Mouse (Mus musculus) midbrain, embryonic 11.5 days (tissue): ENCODE data around the gene As3mt. TPM values are rescaled to one million over a fixed set of nuclear protein-coding genes. Genes with fewer than 3 reads are reported as not detected.
"Not testable (repeated sequence)": the region's sequence is repeated elsewhere in the genome, so short reads cannot be mapped to it uniquely, and the experiment has no call there.

Source experiments
- ATAC-seq: fragments of 200-750 bp; cut with Nextera tagmentation; 2 replicates; pipeline ENCODE4 v1.8.0; 2017; ENCODE audit warnings: moderate TSS enrichment, moderate library complexity; ENCODE audit not compliant: low FRiP score
- DNase-seq: peaks from one replicate; pipeline ENCODE4 v3.0.0; 2015; ENCODE audit warnings: low spot score; ENCODE audit errors: missing footprints
- H3K27ac ChIP-seq: fragments of 300-500 bp; sonication (generic); 2 replicates; pipeline ENCODE4 v1.5.1; 2014; ENCODE audit warnings: low read depth, low read length
- H3K27me3 ChIP-seq: fragments of 300-500 bp; sonication (generic); 2 replicates; pipeline ENCODE4 v1.6.1; 2014; ENCODE audit warnings: mild to moderate bottlenecking, low read length, moderate library complexity, mixed read lengths; ENCODE audit not compliant: control insufficient read depth, insufficient read depth
- H3K36me3 ChIP-seq: fragments of 300-500 bp; sonication (generic); 2 replicates; pipeline ENCODE4 v1.6.1; 2014; ENCODE audit warnings: mild to moderate bottlenecking, low read length, moderate library complexity, mixed read lengths; ENCODE audit not compliant: control insufficient read depth, insufficient read depth
- H3K4me1 ChIP-seq: fragments of 300-500 bp; sonication (generic); 2 replicates; pipeline ENCODE4 v1.6.1; 2014; ENCODE audit warnings: low read length; ENCODE audit not compliant: control insufficient read depth, insufficient read depth
- H3K4me2 ChIP-seq: fragments of 300-500 bp; sonication (generic); 2 replicates; pipeline ENCODE4 v1.6.1; 2014; ENCODE audit warnings: mild to moderate bottlenecking, moderate library complexity
- H3K4me3 ChIP-seq: fragments of 300-500 bp; sonication (generic); 2 replicates; pipeline ENCODE4 v1.5.1; 2014; ENCODE audit warnings: low read depth, low read length
- H3K9ac ChIP-seq: fragments of 300-500 bp; sonication (generic); 2 replicates; pipeline ENCODE4 v1.6.1; 2014; ENCODE audit warnings: low read length
- H3K9me3 ChIP-seq: fragments of 300-500 bp; sonication (generic); 2 replicates; pipeline ENCODE4 v1.6.1; 2016; ENCODE audit warnings: low read length; ENCODE audit not compliant: control insufficient read depth
- WGBS: fragments of 180-500 bp; shearing (Covaris S2); extraction: QIAGEN DNeasy Blood & Tissue Kit; methylation state at CpG from one replicate; pipeline ENCODE4 v1.1.7; 2014; 5-methylcytosine and 5-hydroxymethylcytosine counted together
- polyA plus RNA-seq: library from polyadenylated mRNA; unstranded; fragments of >200 nt; fragmentation: Nextera tagmentation; extraction: Ambion mirVana; gene quantifications from 2 replicates; pipeline ENCODE4 v1.2.1, GENCODE M21; 2014

As3mt gene
- polyA plus RNA-seq, 1 experiment from 2014 or later = 37.6 TPM

DNA sequence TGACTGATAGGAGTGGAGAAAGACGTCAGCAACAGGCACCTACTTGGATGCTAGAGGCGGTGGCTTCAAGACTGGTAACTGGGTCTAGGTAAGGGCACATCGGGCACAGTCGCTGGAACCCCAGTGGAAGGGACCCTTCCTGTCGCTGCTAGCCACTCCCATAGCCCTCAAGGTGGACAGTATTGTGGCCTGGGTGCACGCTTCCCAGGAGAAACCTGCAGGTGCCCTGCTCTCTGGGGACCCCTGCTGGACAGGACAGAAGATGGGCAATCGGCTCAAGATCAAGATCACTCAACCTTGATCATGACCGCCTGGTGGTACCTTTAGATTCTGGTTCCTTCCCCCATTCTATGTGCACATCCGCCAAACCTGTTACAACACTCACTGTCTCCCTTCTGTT lies 47.8 kb downstream of the As3mt start:
- Histone ChIP-seq H3K36me3 (no peaks in the 10 kb centered on the region), H3K4me3 (no peak overlapping the region), H3K27ac (no peak overlapping the region), H3K27me3 (no peaks in the 10 kb centered on the region), H3K4me1 (no peaks in the 10 kb centered on the region), H3K9ac (no peak overlapping the region), H3K9me3 (no peaks in the 10 kb centered on the region), H3K4me2 (no peak overlapping the region)
- 53% methylated on average over 9 of the region's 9 CpGs for WGBS
- ATAC-seq (no peak), DNase-seq (no peak)

DNA sequence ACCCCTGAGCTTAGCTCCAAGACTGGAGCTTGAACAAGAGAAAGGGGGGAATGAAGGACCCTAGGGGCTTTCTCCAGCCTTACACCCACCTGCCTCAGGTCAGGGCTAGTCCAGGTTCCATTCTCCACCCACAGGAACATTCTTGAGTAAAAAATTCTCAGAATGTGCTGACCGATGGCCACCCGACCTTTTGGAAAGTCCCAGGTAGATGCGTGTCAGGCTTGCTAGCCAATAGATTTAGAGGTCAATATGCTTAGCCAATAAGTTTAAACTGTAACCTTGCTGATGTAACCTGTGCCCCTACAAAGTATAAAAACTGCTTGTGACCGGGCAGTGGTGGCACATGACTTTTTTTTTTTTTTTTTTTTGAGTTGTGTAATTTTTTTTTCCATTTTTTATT lies 49.0 kb downstream of the As3mt start:
- Histone ChIP-seq H3K9me3 (no peaks in the 10 kb centered on the region), H3K4me2 (no peak overlapping the region), H3K4me1 (no peaks in the 10 kb centered on the region), H3K27me3 (no peaks in the 10 kb centered on the region), H3K4me3 (no peak overlapping the region), H3K27ac (no peak overlapping the region), H3K36me3 (no peaks in the 10 kb centered on the region), H3K9ac (no peak overlapping the region)
- 92% methylated on average over 4 of the region's 4 CpGs for WGBS
- DNase-seq (no peak), ATAC-seq (no peak)

DNA sequence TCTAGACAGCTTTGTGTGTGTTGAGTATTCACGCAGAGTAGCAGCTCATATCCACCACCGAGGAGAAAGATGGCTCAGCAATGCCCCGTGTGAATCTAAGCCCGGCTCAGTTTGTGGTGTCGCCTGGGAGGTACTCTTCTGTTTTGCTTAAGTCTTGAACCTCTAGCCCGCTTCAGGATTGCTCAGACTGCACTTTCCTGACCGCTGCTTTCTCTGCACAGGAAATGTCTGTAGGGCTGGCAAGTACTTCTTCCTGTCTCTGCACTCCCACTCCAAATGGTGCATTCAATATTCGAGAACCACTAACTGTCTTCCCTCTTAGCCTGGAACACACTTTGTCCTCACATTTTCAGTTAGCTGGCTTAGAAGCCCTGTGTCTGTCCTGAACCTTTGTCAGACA lies 51.8 kb downstream of the As3mt start:
- WGBS = 70% methylated on average over 8 of the region's 8 CpGs
- no peak overlapping the region for H3K9ac ChIP-seq
- H3K27ac ChIP-seq = no peak overlapping the region
- no peaks in the 10 kb centered on the region for H3K36me3 ChIP-seq
- no peak overlapping the region for H3K4me3 ChIP-seq
- H3K4me1 ChIP-seq = peaks cover 12% of the 10 kb centered on the region
- no peak for DNase-seq
- H3K9me3 ChIP-seq = no peaks in the 10 kb centered on the region
- no peak overlapping the region for H3K4me2 ChIP-seq
- ATAC-seq = no peak
- H3K27me3 ChIP-seq = peaks cover 6% of the 10 kb centered on the region

DNA sequence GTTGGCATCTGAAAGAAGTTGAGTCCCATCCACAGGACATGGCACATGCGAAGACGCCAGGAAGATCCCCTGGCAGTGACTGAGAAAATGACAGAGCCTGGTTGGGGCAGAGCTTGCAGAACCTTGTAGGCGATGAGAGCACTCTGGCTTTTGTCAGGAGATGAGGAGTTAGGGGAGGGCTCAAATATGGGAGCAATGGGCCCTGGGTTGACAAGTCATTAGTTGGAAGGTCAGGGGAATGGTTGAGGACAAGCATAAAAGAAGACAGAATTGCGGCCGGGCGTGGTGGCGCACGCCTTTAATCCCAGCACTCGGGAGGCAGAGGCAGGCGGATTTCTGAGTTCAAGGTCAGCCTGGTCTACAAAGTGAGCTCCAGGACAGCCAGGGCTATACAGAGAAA lies 52.7 kb downstream of the As3mt start:
- not testable (repeated sequence) for H3K27me3 ChIP-seq, H3K4me3 ChIP-seq, ATAC-seq, H3K36me3 ChIP-seq, H3K9me3 ChIP-seq, H3K4me2 ChIP-seq, H3K27ac ChIP-seq, H3K9ac ChIP-seq
- peaks cover 20% of the 10 kb centered on the region for H3K4me1 ChIP-seq
- peak; percentile 39 for DNase-seq
- 90% methylated on average over 10 of the region's 10 CpGs for WGBS

DNA sequence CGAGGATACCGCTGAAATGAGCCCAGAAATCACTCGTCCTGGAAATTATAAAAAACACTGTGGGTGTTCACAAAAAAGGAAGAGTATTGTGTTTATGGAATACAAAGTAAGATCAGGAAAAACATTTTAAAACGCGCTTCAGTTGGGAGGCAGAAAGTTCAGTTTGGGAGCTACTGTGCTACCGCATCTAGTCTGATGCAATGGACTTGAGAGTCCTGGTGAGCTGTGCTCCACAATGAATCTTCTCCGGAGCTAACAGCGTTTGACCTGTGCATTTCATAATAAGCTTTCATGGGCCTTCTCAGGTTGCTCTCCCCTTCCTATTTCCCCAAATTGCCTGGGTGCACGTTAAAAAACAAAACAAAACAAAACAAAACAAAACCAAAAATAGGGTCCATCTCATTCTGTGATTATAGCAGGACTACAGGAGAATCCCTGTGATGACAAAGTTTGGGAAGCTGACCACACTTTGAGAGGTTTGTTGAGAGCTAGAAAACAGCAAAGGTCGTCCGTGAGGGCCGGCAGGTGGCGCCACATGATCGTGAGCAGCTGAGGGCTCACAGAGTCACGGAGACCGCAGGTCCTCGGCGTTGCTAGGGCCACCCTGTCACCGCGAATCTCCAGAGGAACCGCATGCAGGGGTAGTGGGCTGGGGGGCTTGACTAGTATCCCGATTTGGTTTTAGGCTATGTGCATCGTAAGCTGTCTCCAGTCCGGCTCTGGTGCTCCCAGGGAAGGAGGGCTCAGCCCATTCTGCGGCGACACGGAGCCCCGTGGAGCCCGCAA lies 53.3 kb downstream of the As3mt start:
- 17% methylated on average over 29 of the region's 29 CpGs for WGBS
- no peak overlapping the region for H3K27ac ChIP-seq
- H3K36me3 ChIP-seq = no peaks in the 10 kb centered on the region
- H3K9ac ChIP-seq = no peak overlapping the region
- peak; percentile 98 for DNase-seq
- H3K4me2 ChIP-seq = peak overlapping the region; percentile 70
- ATAC-seq = peak; percentile 63
- peak overlapping the region; percentile 77 for H3K4me3 ChIP-seq
- peaks cover 6% of the 10 kb centered on the region for H3K27me3 ChIP-seq
- peaks cover 20% of the 10 kb centered on the region for H3K4me1 ChIP-seq
- no peaks in the 10 kb centered on the region for H3K9me3 ChIP-seq

DNA sequence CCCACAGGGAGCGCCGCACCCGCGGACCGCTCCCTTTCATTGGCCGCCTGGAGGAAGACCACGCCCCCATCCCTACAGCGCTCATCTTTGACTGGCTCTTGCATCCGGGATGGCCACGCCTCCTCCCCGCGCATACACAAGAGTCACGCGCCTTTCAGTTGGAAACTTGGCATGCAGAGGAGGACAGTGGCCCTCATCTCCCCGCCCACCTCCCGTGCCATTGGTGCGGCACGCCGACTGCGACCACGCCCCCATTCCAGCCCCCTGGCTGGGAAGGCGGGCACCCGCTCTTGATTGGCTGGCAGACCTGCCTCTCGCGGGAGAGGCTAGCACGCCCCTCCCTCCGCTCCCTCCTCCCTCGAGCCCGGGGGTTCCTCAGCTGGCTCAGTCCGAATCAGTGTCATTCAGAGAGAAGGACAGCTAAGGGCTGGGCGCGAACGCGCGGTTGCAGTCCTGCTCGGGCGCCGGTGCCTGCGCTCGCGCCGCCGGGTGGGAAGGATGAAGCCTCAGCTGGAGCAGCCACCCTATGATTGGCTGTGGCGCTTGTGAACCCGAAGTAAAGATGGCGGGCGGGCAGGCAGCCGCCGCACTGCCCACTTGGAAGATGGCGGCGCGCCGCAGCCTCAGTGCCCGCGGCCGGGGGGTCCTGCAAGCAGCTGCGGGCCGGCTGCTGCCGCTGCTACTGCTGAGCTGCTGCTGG lies 54.1 kb downstream of the As3mt start, which contains the start of gene Cnnm2:
Gene Cnnm2 (plus strand): TSS at position 350 of the 700 bp plus-strand sequence.
- ATAC-seq = peak; percentile 98
- under 1% methylated on average over 59 of the region's 59 CpGs for WGBS

DNA sequence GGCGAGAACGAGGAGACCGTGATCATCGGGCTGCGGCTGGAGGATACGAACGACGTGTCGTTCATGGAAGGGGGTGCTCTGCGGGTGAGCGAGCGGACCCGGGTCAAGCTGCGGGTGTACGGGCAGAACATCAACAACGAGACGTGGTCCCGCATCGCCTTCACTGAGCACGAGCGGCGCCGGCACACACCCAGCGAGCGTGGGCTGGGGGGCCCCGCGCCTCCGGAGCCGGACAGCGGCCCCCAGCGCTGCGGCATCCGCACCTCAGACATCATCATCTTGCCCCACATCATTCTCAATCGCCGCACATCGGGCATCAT lies 54.7 kb downstream of the As3mt start:
- ATAC-seq = no peak
- H3K4me2 ChIP-seq = peak overlapping the region; percentile 70
- peaks cover 6% of the 10 kb centered on the region for H3K27me3 ChIP-seq
- H3K4me3 ChIP-seq = peak overlapping the region; percentile 77
- H3K9ac ChIP-seq = peak overlapping the region; percentile 77
- DNase-seq = peak; percentile 95
- H3K36me3 ChIP-seq = no peaks in the 10 kb centered on the region
- peaks cover 20% of the 10 kb centered on the region for H3K4me1 ChIP-seq
- under 1% methylated on average over 36 of the region's 36 CpGs for WGBS
- H3K27ac ChIP-seq = peak overlapping the region; percentile 61; the same call in 1 of the 2 replicates
- H3K9me3 ChIP-seq = no peaks in the 10 kb centered on the region

More for the DNA sequence above, 54.1 kb downstream of the As3mt start, which contains the start of gene Cnnm2:
- H3K36me3 ChIP-seq = no peaks in the 10 kb centered on the region
- no peaks in the 10 kb centered on the region for H3K9me3 ChIP-seq
- H3K9ac ChIP-seq = peak within 1 kb of the TSS; percentile 77
- peaks cover 6% of the 10 kb centered on the region for H3K27me3 ChIP-seq
- peak; percentile 99 for DNase-seq
- H3K4me1 ChIP-seq = peaks cover 20% of the 10 kb centered on the region
- H3K4me2 ChIP-seq = peak within 1 kb of the TSS; percentile 70
- peak within 1 kb of the TSS; percentile 77 for H3K4me3 ChIP-seq
- H3K27ac ChIP-seq = peak within 1 kb of the TSS; percentile 61; the same call in 1 of the 2 replicates

DNA sequence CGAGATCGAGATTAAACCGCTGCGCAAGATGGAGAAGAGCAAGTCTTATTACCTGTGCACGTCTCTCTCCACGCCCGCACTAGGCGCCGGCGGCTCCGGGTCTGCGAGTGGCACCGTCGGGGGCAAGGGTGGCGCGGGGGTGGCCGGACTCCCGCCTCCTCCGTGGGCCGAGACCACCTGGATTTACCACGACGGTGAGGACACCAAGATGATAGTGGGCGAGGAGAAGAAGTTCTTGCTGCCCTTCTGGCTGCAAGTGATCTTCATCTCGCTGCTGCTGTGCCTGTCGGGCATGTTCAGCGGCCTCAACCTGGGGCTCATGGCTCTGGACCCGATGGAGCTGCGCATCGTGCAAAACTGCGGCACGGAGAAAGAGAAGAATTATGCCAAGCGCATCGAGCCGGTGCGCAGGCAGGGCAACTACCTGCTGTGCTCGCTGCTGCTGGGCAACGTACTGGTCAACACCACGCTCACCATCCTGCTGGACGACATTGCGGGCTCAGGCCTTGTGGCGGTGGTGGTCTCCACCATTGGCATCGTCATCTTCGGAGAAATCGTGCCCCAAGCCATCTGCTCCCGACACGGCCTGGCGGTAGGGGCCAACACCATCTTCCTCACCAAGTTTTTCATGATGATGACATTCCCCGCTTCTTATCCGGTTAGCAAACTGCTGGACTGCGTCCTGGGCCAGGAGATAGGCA lies 55.2 kb downstream of the As3mt start:
- peaks cover 6% of the 10 kb centered on the region for H3K27me3 ChIP-seq
- no peak overlapping the region; the same call in 1 of the 2 replicates for H3K27ac ChIP-seq
- H3K4me3 ChIP-seq = peak overlapping the region; percentile 77
- under 1% methylated on average over 50 of the region's 50 CpGs for WGBS
- H3K9ac ChIP-seq = peak overlapping the region; percentile 77
- H3K9me3 ChIP-seq = no peaks in the 10 kb centered on the region
- DNase-seq (peak; percentile 96), ATAC-seq (no peak)
- peaks cover 20% of the 10 kb centered on the region for H3K4me1 ChIP-seq
- H3K36me3 ChIP-seq = no peaks in the 10 kb centered on the region
- peak overlapping the region; percentile 70 for H3K4me2 ChIP-seq

DNA sequence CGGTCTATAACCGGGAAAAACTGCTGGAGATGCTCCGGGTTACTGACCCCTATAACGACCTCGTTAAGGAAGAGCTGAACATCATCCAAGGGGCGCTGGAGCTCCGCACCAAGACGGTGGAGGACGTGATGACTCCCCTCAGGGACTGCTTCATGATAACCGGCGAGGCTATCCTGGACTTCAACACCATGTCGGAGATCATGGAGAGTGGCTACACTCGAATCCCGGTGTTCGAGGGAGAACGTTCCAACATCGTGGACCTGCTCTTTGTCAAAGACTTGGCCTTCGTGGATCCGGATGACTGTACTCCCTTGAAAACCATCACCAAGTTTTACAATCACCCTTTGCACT lies 55.7 kb downstream of the As3mt start:
- Histone ChIP-seq H3K4me1 (peaks cover 20% of the 10 kb centered on the region), H3K9ac (peak overlapping the region; percentile 77; the same call in 1 of the 2 replicates), H3K27ac (no peak overlapping the region), H3K27me3 (peaks cover 6% of the 10 kb centered on the region), H3K9me3 (no peaks in the 10 kb centered on the region), H3K4me3 (peak overlapping the region; percentile 77), H3K4me2 (peak overlapping the region; percentile 70), H3K36me3 (no peaks in the 10 kb centered on the region)
- ATAC-seq (no peak), DNase-seq (no peak)
- under 1% methylated on average over 19 of the region's 19 CpGs for WGBS
